Mouse (Mus musculus) liver, embryonic 12.5 days (tissue): ENCODE data around the gene Gm10666. TPM values are rescaled to one million over a fixed set of nuclear protein-coding genes. Genes with fewer than 3 reads are reported as not detected.
"Not testable (repeated sequence)": the region's sequence is repeated elsewhere in the genome, so short reads cannot be mapped to it uniquely, and the experiment has no call there.

Experiments used
- ATAC-seq: fragments of 200-750 bp; cut with Nextera tagmentation; 2 replicates; pipeline ENCODE4 v1.8.0; 2017; ENCODE audit warnings: moderate number of reproducible peaks, mild to moderate bottlenecking, moderate library complexity
- H3K27ac ChIP-seq: fragments of 300-500 bp; sonication (generic); 2 replicates; pipeline ENCODE4 v1.5.1; 2016; ENCODE audit warnings: mild to moderate bottlenecking
- H3K27me3 ChIP-seq: fragments of 300-500 bp; sonication (generic); replicated peaks from 2 replicates; pipeline ENCODE4 v1.6.1; 2016; ENCODE audit warnings: mild to moderate bottlenecking, moderate library complexity
- H3K36me3 ChIP-seq: fragments of 300-500 bp; sonication (generic); 2 replicates; pipeline ENCODE4 v1.6.1; 2016; ENCODE audit warnings: mild to moderate bottlenecking, moderate library complexity
- H3K4me1 ChIP-seq: fragments of 300-500 bp; sonication (generic); 2 replicates; pipeline ENCODE4 v1.6.1; 2016
- H3K4me2 ChIP-seq: fragments of 300-500 bp; sonication (generic); 2 replicates; pipeline ENCODE4 v1.6.1; 2016; ENCODE audit warnings: mild to moderate bottlenecking, moderate library complexity
- H3K4me3 ChIP-seq: fragments of 300-500 bp; sonication (generic); 2 replicates; pipeline ENCODE4 v1.5.1; 2016; ENCODE audit warnings: mild to moderate bottlenecking, moderate library complexity
- H3K9ac ChIP-seq: fragments of 300-500 bp; sonication (generic); 2 replicates; pipeline ENCODE4 v1.6.1; 2016; ENCODE audit warnings: mild to moderate bottlenecking, moderate library complexity
- H3K9me3 ChIP-seq: fragments of 300-500 bp; sonication (generic); replicated peaks from 2 replicates; pipeline ENCODE4 v1.6.1; 2016; ENCODE audit warnings: mild to moderate bottlenecking, moderate library complexity
- WGBS: fragments of 180-500 bp; shearing (Covaris S2); methylation state at CpG from one replicate; pipeline ENCODE4 v1.1.7; 2016; ENCODE audit not compliant: insufficient replicate concordance; 5-methylcytosine and 5-hydroxymethylcytosine counted together
- polyA plus RNA-seq: library from polyadenylated mRNA; unstranded; fragments of >200 nt; fragmentation: Nextera tagmentation; extraction: Ambion mirVana; gene quantifications from 2 replicates; pipeline ENCODE4 v1.2.1, GENCODE M21; 2016

The Gm10666 gene
- not detected in 2 replicates for polyA plus RNA-seq

- not testable (repeated sequence) for H3K27ac ChIP-seq
- no CpG with 5 or more reads among the region's 5 CpGs for WGBS
These were observed at the start of gene Gm10666 for GRCm38 (mm10) chr7:22134641-22135040. Gene Gm10666, minus strand, starts transcription at chr7:22134741.

GRCm38 (mm10) chr7:22163935-22164334, 29.4 kb upstream of the Gm10666 start, which contains the start of gene Vmn1r142:
Gene Vmn1r142, minus strand, starts transcription at chr7:22164035.
- H3K4me1 ChIP-seq, H3K27ac ChIP-seq, H3K36me3 ChIP-seq, H3K9me3 ChIP-seq, H3K4me3 ChIP-seq, H3K9ac ChIP-seq, H3K4me2 ChIP-seq, H3K27me3 ChIP-seq, ATAC-seq: not testable (repeated sequence)
- no CpG with 5 or more reads among the region's 3 CpGs for WGBS

More at GRCm38 (mm10) chr7:22134641-22135040, at the start of gene Gm10666:
- not testable (repeated sequence) for H3K9ac ChIP-seq, H3K4me3 ChIP-seq, ATAC-seq, H3K9me3 ChIP-seq, H3K27me3 ChIP-seq, H3K4me1 ChIP-seq, H3K36me3 ChIP-seq, H3K4me2 ChIP-seq

GRCm38 (mm10) chr7:22118145-22118544, 16.4 kb downstream of the Gm10666 start, which contains the start of gene Gm16451:
Gene Gm16451, minus strand, starts transcription at chr7:22118245.
- WGBS, result no CpG with 5 or more reads among the region's 2 CpGs
- not testable (repeated sequence) for H3K9ac ChIP-seq, H3K4me1 ChIP-seq, H3K36me3 ChIP-seq, H3K27ac ChIP-seq, H3K9me3 ChIP-seq, H3K27me3 ChIP-seq, ATAC-seq, H3K4me2 ChIP-seq, H3K4me3 ChIP-seq

Other genes with a start within 250 kb of the Gm10666 start
- gene Gm5891, start 213.4 kb downstream of the Gm10666 start, polyA plus RNA-seq, result not detected in 2 replicates
- gene Vmn1r137, start 140.2 kb downstream of the Gm10666 start, polyA plus RNA-seq, result not detected in 2 replicates
- gene Vmn1r138, start 105.8 kb downstream of the Gm10666 start, polyA plus RNA-seq, result not detected in 2 replicates
- gene Gm6176, start 78.4 kb downstream of the Gm10666 start, polyA plus RNA-seq, result not detected in 2 replicates
- gene Vmn1r139, start 65.7 kb downstream of the Gm10666 start, polyA plus RNA-seq, result not detected in 2 replicates
- not detected in 2 replicates for gene Gm16451, start 16.5 kb downstream of the Gm10666 start, polyA plus RNA-seq
- not detected in 2 replicates for gene Vmn1r142, start 29.3 kb upstream of the Gm10666 start, polyA plus RNA-seq
- gene Vmn1r143, start 54.6 kb upstream of the Gm10666 start, polyA plus RNA-seq, result not detected in 2 replicates
- not detected in 2 replicates for gene Gm8653, start 66.5 kb upstream of the Gm10666 start, polyA plus RNA-seq
- gene Gm8453, start 94.7 kb upstream of the Gm10666 start, polyA plus RNA-seq, result not detected in 2 replicates
- not detected in 2 replicates for gene Gm4187, start 195.0 kb upstream of the Gm10666 start, polyA plus RNA-seq
- not detected in 2 replicates for gene Gm8660, start 236.3 kb upstream of the Gm10666 start, polyA plus RNA-seq